Mouse (Mus musculus): ENCODE data around the gene Mesp1. TPM values are rescaled to one million over a fixed set of nuclear protein-coding genes. Genes with fewer than 3 reads are reported as not detected.
"Not testable (repeated sequence)": the region's sequence is repeated elsewhere in the genome, so short reads cannot be mapped to it uniquely, and the experiment has no call there.

The Mesp1 gene
- polyA plus RNA-seq, 1 experiment from 2014 or later = not detected

GRCm38 (mm10) chr7:79810611-79811506 lies 17.3 kb upstream of the Mesp1 start, which contains the start of gene Mesp2:
TSS of gene Mesp2 (plus strand) at chr7:79810727.
- H3K36me3 ChIP-seq (replicated peaks) = no peaks in the 10 kb centered on the region
- WGBS = 22% methylated on average over 71 of the region's 71 CpGs
- H3K9ac ChIP-seq = peak within 1 kb of the TSS; percentile 63
- peaks cover 28% of the 10 kb centered on the region for H3K27me3 ChIP-seq
- H3K4me2 ChIP-seq = peak within 1 kb of the TSS; percentile 58
- no peak within 1 kb of the TSS for H3K27ac ChIP-seq
- peak; percentile 84 for ATAC-seq (ENCODE audit: low FRiP score)
- H3K9me3 ChIP-seq = no peaks in the 10 kb centered on the region
- peak within 1 kb of the TSS; percentile 40 for H3K4me3 ChIP-seq (replicated peaks)
- H3K4me1 ChIP-seq = peaks cover 6% of the 10 kb centered on the region; the same call in 1 of the 2 replicates

GRCm38 (mm10) chr7:79808561-79808960 lies 15.0 kb upstream of the Mesp1 start:
- Histone ChIP-seq H3K36me3 (replicated peaks) (no peaks in the 10 kb centered on the region), H3K4me3 (replicated peaks) (no peak overlapping the region), H3K27ac (no peak overlapping the region), H3K4me1 (peaks cover 6% of the 10 kb centered on the region; the same call in 1 of the 2 replicates), H3K9ac (no peak overlapping the region), H3K27me3 (peaks cover 28% of the 10 kb centered on the region), H3K9me3 (no peaks in the 10 kb centered on the region), H3K4me2 (no peak overlapping the region)
- 81% methylated on average over 7 of the region's 7 CpGs for WGBS
- ATAC-seq (ENCODE audit: low FRiP score) = no peak

GRCm38 (mm10) chr7:79803887-79804286 lies 10.3 kb upstream of the Mesp1 start:
- Histone ChIP-seq H3K4me1 (no peaks in the 10 kb centered on the region), H3K36me3 (replicated peaks) (no peaks in the 10 kb centered on the region), H3K27me3 (0 out of 2 replicates have a peak, but pooled peaks cover 6% of the 10 kb centered on the region), H3K27ac (no peak overlapping the region), H3K4me2 (no peak overlapping the region), H3K4me3 (replicated peaks) (no peak overlapping the region), H3K9me3 (no peaks in the 10 kb centered on the region), H3K9ac (no peak overlapping the region)
- no peak for ATAC-seq (ENCODE audit: low FRiP score)
- WGBS = 79% methylated on average over 2 of the region's 2 CpGs

- H3K9ac ChIP-seq = no peak overlapping the region
- WGBS = 73% methylated on average over 5 of the region's 5 CpGs
- H3K4me1 ChIP-seq = no peaks in the 10 kb centered on the region
- ATAC-seq (ENCODE audit: low FRiP score) = no peak
- H3K27ac ChIP-seq = no peak overlapping the region
- no peaks in the 10 kb centered on the region for H3K36me3 ChIP-seq (replicated peaks)
- H3K27me3 ChIP-seq = peaks cover 10% of the 10 kb centered on the region; the same call in 1 of the 2 replicates
- no peak overlapping the region for H3K4me3 ChIP-seq (replicated peaks)
- no peaks in the 10 kb centered on the region for H3K9me3 ChIP-seq
- no peak overlapping the region for H3K4me2 ChIP-seq
These were observed 8.4 kb upstream of the Mesp1 start for GRCm38 (mm10) chr7:79802037-79802436.

GRCm38 (mm10) chr7:79801391-79801790 lies 7.8 kb upstream of the Mesp1 start:
- Histone ChIP-seq H3K36me3 (replicated peaks) (no peaks in the 10 kb centered on the region), H3K9ac (no peak overlapping the region), H3K27me3 (peaks cover 10% of the 10 kb centered on the region; the same call in 1 of the 2 replicates), H3K9me3 (no peaks in the 10 kb centered on the region), H3K4me2 (no peak overlapping the region), H3K27ac (no peak overlapping the region), H3K4me3 (replicated peaks) (no peak overlapping the region), H3K4me1 (no peaks in the 10 kb centered on the region)
- ATAC-seq (ENCODE audit: low FRiP score) = no peak
- WGBS = 79% methylated on average over 11 of the region's 11 CpGs

GRCm38 (mm10) chr7:79800336-79800735 lies 6.7 kb upstream of the Mesp1 start:
- Histone ChIP-seq H3K4me3 (replicated peaks) (no peak overlapping the region), H3K27me3 (peaks cover 19% of the 10 kb centered on the region), H3K4me2 (no peak overlapping the region), H3K27ac (no peak overlapping the region), H3K36me3 (replicated peaks) (no peaks in the 10 kb centered on the region), H3K4me1 (no peaks in the 10 kb centered on the region), H3K9me3 (no peaks in the 10 kb centered on the region), H3K9ac (no peak overlapping the region)
- ATAC-seq (ENCODE audit: low FRiP score) = no peak
- 78% methylated on average over 4 of the region's 4 CpGs for WGBS

- Histone ChIP-seq H3K9me3 (no peaks in the 10 kb centered on the region), H3K9ac (no peak overlapping the region), H3K4me2 (no peak overlapping the region), H3K27me3 (peaks cover 28% of the 10 kb centered on the region), H3K4me1 (no peaks in the 10 kb centered on the region), H3K36me3 (replicated peaks) (no peaks in the 10 kb centered on the region), H3K4me3 (replicated peaks) (no peak overlapping the region), H3K27ac (no peak overlapping the region)
- ATAC-seq (ENCODE audit: low FRiP score) = no peak
- WGBS = 72% methylated on average over 6 of the region's 6 CpGs
These were observed 5.9 kb upstream of the Mesp1 start for GRCm38 (mm10) chr7:79799506-79799905.

GRCm38 (mm10) chr7:79799048-79799447 lies 5.5 kb upstream of the Mesp1 start:
- peaks cover 32% of the 10 kb centered on the region for H3K27me3 ChIP-seq
- no peak for ATAC-seq (ENCODE audit: low FRiP score)
- WGBS = 3% methylated on average over 8 of the region's 8 CpGs

GRCm38 (mm10) chr7:79798606-79799005 lies 5.0 kb upstream of the Mesp1 start:
- Histone ChIP-seq H3K27ac (no peak overlapping the region), H3K9me3 (no peaks in the 10 kb centered on the region), H3K4me2 (no peak overlapping the region), H3K9ac (peak overlapping the region; percentile 0; the same call in 1 of the 2 replicates), H3K4me3 (replicated peaks) (no peak overlapping the region), H3K36me3 (replicated peaks) (no peaks in the 10 kb centered on the region), H3K4me1 (no peaks in the 10 kb centered on the region), H3K27me3 (peaks cover 37% of the 10 kb centered on the region)
- 33% methylated on average over 5 of the region's 5 CpGs for WGBS
- no peak for ATAC-seq (ENCODE audit: low FRiP score)

More at GRCm38 (mm10) chr7:79799048-79799447, 5.5 kb upstream of the Mesp1 start:
- H3K9ac ChIP-seq = no peak overlapping the region
- no peak overlapping the region for H3K27ac ChIP-seq
- H3K4me1 ChIP-seq = no peaks in the 10 kb centered on the region
- no peaks in the 10 kb centered on the region for H3K9me3 ChIP-seq
- H3K4me3 ChIP-seq (replicated peaks) = no peak overlapping the region
- H3K36me3 ChIP-seq (replicated peaks) = no peaks in the 10 kb centered on the region
- H3K4me2 ChIP-seq = no peak overlapping the region

GRCm38 (mm10) chr7:79792635-79793421 lies 760 bp downstream of the Mesp1 start:
- Histone ChIP-seq H3K9ac (peak overlapping the region; percentile 47), H3K4me3 (replicated peaks) (peak overlapping the region; percentile 42), H3K9me3 (no peaks in the 10 kb centered on the region), H3K36me3 (replicated peaks) (no peaks in the 10 kb centered on the region), H3K27ac (no peak overlapping the region), H3K27me3 (peaks cover 64% of the 10 kb centered on the region), H3K4me2 (peak overlapping the region; percentile 69), H3K4me1 (peaks cover 14% of the 10 kb centered on the region)
- ATAC-seq (ENCODE audit: low FRiP score) = peak; percentile 59; the same call in 1 of the 2 replicates
- 4% methylated on average over 71 of the region's 80 CpGs for WGBS

- not testable (repeated sequence) for H3K4me3 ChIP-seq (replicated peaks); H3K36me3 ChIP-seq (replicated peaks); H3K9me3 ChIP-seq; H3K27ac ChIP-seq; H3K4me2 ChIP-seq; ATAC-seq (ENCODE audit: low FRiP score); H3K9ac ChIP-seq
- H3K27me3 ChIP-seq = peaks cover 55% of the 10 kb centered on the region
- 19% methylated on average over 2 of the region's 2 CpGs for WGBS
- H3K4me1 ChIP-seq = peaks cover 14% of the 10 kb centered on the region
These were observed 3.8 kb downstream of the Mesp1 start for GRCm38 (mm10) chr7:79789812-79790211.

- Histone ChIP-seq H3K4me2 (no peak overlapping the region), H3K4me3 (replicated peaks) (no peak overlapping the region), H3K27ac (no peak overlapping the region), H3K4me1 (no peaks in the 10 kb centered on the region; the same call in 1 of the 2 replicates), H3K9ac (no peak overlapping the region), H3K9me3 (no peaks in the 10 kb centered on the region), H3K27me3 (peaks cover 20% of the 10 kb centered on the region), H3K36me3 (replicated peaks) (no peaks in the 10 kb centered on the region)
- ATAC-seq (ENCODE audit: low FRiP score) = 0 out of 2 replicates have a peak, but pooled peaks have one; percentile 41
- WGBS = 16% methylated on average over 6 of the region's 6 CpGs
These were observed 7.3 kb downstream of the Mesp1 start for GRCm38 (mm10) chr7:79786295-79786694.

Measured in forebrain, embryonic 12.5 days (tissue).